Mouse (Mus musculus): ENCODE results near the gene Ssr1.

Ssr1 gene

DNA sequence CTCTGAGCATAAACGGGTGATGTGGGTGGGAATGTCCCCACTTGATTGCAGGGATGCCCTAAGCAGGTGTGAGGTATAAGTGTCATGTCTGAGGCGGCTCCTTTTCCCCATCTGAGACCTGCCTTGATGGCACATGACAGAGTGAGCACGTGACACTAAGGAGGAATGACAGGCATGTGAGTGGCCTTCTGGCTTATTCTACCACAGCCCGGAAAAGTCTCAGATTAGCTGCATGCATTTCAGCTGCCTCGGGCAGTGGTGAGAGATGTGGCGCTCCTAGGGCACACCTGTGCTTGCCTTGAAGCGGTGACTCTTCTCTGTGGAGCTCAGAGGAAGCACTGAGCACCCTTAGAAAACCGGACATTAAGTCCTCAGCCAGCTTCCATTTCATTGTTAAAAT lies 48.6 kb downstream of the Ssr1 start:
- no peak for DNase-seq (ENCODE audit: low read depth, low spot score)

- peak; percentile 70 for DNase-seq (ENCODE audit: low read depth, low spot score)
Observed at GRCm38 (mm10) chr13:37944306-37944705, 49.7 kb downstream of the Ssr1 start.

GRCm38 (mm10) chr13:37943466-37943865 lies 50.6 kb downstream of the Ssr1 start:
- DNase-seq (ENCODE audit: low read depth, low spot score): no peak

DNA sequence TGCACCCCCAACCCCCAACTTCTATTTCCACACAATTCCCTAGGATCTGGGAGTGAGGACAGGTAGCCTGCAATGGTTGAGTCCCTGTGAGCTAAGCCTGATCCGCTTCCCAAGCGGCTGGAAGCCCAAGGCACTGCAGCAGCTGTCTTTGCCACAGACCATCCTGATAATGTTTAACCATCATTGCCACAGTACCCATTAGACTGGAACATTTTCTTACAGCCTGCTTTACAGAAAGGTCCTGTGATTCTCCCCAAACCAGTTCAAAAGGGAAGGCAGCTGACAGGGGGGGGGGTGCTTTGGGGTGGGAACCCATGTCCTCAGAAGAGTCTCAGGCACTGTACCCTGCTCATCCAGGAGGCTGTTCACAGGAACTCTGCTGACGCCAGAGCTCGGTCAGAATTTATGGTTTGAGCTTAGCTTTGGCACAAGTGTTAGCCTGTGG lies 51.1 kb downstream of the Ssr1 start:
- DNase-seq (ENCODE audit: low read depth, low spot score): no peak

DNA sequence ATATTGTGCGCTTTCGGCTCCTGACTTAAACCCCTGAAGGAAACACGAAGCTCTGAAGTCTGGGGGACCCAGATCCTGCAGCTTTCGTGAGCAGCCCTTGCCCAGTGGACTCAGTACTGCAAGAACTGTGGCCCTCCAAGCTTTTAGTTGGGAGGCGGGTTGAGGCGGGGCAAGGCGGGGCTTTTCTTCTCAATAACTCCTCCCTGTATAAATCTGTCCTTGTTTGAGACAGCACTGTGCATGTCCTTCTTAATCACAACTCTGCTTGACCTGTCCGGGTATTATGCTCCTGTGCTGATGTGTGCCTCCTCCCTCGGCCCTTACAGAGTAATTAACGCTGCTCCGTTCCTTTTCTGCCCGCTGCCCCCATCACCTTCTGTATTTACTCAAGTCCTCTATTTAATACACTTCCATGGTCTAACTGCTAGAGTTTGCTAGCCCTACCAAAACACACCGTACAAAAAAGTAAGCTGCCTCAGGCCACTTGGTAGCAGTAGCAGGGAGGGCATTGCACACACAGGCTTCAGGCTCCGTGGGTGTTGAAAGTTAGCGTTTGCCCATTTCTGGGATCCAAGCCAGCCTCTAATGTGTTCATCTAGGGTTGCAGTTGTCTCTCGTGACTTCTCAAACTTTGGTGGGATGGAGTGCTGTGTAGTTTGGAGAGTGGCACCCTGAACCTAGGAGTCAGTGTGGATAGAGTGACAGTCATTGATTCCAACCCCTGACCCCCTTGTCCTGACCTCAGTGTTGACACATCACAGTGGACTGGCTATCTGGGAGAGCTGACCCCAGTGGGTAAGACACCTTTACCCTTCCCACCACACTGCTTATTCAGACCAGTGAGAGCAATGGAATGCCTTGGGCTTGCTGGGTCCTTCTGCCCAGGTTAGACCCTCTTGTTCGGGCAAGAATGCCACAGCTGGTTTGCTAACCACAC lies 51.8 kb downstream of the Ssr1 start:
- DNase-seq (ENCODE audit: low read depth, low spot score): no peak

DNA sequence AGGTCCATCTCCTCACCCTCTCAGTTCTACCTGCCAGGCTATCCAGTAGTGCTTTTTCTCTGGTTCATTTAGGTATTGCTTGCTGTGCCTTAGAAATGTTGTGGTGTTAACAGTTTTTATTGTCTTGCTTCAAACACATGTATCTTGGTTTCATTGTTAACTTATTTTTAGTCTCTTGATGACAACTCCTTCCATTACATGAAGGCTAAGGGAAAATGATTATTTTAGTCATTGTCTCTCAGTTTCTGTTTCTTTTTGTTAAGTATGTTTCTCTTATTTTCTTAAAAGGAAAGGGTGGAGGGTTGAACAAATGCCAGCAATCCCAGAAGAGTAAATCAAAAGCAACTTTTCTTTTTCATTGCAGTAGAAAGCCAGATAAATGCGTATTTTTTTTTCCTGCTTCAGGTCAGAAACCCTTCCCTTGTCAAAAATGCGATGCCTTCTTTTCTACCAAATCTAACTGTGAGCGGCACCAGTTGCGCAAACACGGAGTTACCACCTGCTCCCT lies 52.8 kb downstream of the Ssr1 start:
- no peak for DNase-seq (ENCODE audit: low read depth, low spot score)

DNA sequence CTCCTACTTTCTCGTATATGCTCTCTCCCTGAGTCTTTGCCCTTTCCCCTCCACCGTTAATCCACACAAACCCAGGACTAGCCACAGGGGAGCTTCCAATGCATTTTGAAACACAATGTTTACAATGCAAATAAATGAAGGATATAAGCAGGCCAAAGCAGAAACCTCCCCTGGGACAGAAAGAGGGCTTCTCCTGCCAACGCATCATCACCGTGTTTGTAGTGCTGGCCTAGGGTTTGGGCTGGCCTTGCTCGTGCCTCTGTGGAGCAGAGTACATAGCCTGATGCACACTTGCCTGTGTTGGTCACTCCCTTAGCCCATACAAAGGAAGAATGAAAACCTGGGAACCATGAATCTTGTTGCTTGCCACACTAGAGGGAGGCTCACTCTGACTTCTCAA lies 53.4 kb downstream of the Ssr1 start:
- DNase-seq (ENCODE audit: low read depth, low spot score): no peak

DNA sequence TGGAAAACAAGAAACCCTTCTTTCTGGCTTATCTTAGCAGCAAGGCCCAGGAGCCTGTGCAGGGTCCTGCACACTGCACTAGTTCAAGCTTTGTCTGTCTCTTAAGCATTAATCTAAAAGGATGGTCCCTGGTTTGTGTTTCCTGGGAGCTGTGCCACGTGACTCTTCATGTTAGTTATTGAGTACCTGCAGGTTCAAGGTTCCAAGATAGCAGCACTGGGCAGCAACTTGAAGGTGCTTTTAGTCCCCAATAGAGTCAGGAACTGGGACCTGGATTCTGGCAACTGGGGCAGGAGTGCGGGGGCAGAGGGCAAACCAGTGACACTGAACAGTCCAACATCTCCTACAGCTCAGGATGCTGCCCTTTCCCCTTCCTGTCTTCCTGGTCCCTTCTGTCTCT lies 53.9 kb downstream of the Ssr1 start:
- no peak for DNase-seq (ENCODE audit: low read depth, low spot score)

GRCm38 (mm10) chr13:37936351-37936750 lies 57.7 kb downstream of the Ssr1 start:
- no peak for DNase-seq (ENCODE audit: low read depth, low spot score)

DNA sequence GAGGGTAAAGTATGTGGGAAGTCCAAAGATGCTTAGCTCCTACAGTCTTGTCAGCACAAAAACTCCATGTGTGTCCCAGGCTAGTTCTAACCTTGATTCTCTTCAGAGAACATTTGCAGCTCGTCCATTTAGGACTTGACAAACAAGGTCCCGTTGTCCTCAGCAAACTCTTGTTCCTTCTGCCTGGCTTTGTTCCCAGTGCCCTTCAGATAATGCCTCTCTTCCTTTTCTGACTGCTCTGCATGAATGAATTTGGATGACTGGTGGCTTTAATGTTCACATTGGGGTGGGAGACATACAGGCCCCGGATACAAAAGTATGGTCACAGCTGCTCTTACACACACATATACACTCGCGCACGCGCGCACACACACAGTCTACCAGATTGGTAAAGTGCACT lies 59.1 kb downstream of the Ssr1 start:
- no peak for DNase-seq (ENCODE audit: low read depth, low spot score)

DNA sequence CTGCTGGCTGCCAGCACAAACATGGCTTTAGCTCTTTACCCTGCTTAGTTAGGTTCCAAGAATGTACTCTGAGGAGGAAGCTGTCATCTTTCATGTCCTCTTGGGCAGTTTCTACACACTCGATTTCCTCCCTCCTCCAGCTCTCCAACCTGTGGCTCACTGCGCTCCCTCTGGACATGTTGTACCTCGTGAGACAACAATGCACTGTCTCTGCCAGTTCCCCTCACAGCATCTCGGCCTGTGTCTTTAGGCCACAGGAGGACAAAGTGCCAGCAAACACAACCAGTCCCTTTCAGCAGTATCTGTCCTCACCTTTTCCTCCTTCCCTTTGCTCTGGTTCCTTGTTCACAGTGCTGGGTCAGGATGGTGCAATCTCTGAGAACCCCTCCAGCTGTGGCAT lies 59.9 kb downstream of the Ssr1 start:
- no peak for DNase-seq (ENCODE audit: low read depth, low spot score)

DNA sequence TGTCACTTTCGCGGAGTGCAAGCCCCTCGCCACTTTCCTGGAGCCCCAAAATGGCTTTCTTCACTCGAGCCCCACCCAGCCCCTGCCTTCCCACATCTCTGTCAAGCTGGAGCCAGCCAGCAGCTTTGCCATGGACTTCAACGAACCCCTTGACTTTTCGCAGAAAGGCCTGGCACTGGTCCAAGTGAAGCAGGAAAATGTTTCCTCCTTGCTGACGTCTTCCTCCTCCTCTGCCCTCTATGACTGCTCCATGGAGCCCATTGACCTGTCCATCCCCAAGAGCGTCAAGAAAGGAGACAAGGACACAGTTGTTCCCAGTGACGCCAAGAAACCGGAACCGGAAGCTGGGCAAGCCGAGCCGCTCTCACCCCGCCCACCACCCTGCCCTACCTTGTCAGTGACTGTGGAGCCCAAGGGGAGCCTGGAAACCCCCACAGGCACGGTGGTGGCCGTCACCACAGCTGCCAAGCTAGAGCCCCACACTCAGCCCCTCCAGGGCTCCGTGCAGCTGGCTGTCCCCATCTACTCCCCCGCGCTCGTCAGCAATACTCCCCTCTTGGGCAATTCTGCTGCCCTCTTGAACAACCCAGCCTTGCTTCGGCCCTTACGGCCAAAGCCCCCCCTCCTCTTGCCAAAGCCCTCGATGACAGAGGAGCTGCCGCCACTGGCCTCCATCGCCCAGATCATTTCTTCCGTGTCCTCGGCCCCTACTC lies 62.7 kb downstream of the Ssr1 start:
- peak; percentile 35 for DNase-seq (ENCODE audit: low read depth, low spot score)

- peak; percentile 70 for DNase-seq (ENCODE audit: low read depth, low spot score)
Observed at GRCm38 (mm10) chr13:37930621-37931020, 63.4 kb downstream of the Ssr1 start.

GRCm38 (mm10) chr13:37930091-37930490 lies 63.9 kb downstream of the Ssr1 start:
- peak; percentile 93 for DNase-seq (ENCODE audit: low read depth, low spot score)

GRCm38 (mm10) chr13:37929532-37929931 lies 64.5 kb downstream of the Ssr1 start:
- no peak for DNase-seq (ENCODE audit: low read depth, low spot score)

GRCm38 (mm10) chr13:37926394-37926793 lies 67.6 kb downstream of the Ssr1 start:
- DNase-seq (ENCODE audit: low read depth, low spot score): no peak

DNA sequence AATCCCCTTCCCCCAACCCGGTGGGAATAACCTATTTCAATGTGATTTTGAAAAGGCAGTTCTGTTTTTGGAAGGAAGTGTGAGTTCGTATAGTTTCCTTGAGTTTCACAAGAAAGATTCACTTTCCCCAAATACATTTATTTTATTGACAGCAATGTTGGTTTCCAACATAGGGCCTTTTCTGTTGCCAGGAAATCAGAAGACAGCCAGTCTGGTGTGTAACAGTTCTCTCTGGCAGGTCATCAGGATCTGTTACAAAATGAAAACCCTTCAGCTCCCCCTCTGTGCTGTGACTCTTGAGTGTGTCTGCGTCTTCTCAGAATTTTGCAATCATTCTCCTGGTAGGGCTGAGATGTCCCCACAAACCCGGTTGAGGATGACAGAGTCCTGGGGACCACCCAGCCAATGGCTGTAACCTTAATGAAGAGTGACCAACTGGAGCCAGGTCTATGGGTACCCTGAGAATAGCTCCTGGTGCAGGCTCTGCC lies 69.5 kb downstream of the Ssr1 start:
- no peak for DNase-seq (ENCODE audit: low read depth, low spot score)

GRCm38 (mm10) chr13:37923643-37924460 lies 70.2 kb downstream of the Ssr1 start:
- no peak for DNase-seq (ENCODE audit: low read depth, low spot score)

GRCm38 (mm10) chr13:37923091-37923490 lies 70.9 kb downstream of the Ssr1 start:
- DNase-seq (ENCODE audit: low read depth, low spot score): no peak

DNA sequence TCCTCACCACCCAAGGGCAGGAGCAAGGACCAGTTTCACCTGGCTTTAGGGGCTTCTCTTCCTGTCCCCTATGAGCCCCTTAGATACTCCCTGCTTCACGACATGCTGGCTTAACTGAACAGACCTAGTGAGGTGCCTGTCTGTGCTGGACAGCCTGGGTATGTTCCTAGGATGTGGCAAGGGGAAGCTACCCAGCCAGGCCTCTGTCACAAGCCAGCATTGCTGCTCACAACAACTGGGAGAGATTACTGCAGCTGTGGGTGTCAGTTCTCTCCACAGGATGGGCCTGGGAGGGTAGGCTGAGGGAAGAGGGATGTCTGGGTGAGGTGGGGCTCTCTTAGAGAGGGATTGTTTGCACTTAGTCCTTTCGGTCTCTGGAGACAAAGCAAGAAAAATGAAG lies 73.3 kb downstream of the Ssr1 start:
- DNase-seq (ENCODE audit: low read depth, low spot score): no peak

GRCm38 (mm10) chr13:37919711-37920277 lies 74.2 kb downstream of the Ssr1 start:
- no peak for DNase-seq (ENCODE audit: low read depth, low spot score)

Measured in ZHBTc4 (cell line).